Mouse (Mus musculus): ENCODE results near the gene Igfbp3.

DNA sequence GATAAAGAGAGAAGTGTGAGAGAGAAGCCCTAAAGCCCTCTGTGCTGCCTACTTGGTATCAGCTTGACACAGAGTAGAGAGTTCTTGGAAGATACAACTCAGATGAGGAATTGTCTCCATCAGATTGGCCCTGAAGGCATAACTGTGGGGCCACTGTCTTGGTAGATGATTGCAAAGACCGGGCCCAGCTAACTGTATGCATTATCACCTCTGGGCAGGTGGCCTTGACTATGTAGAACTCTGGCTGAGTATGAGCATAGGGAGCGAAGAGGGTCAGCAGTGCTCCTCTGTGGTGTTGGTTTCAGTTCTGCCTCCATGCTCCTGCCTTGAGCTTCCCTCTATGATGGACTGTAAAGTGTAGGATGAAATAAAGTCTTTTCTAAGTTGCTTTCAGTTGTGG is 36.7 kb upstream of the Igfbp3 start:
- no peak for TF ChIP-seq CTCF (IDR thresholded peaks at IDR 0.05; ENCODE audit: low read depth)
- no peak for TF ChIP-seq EP300 (optimal IDR thresholded peaks at IDR 0.05)

Measured in stomach, postnatal 0 days (tissue).